Mouse (Mus musculus) liver, embryonic 14.5 days (tissue): Measurements from ENCODE around the gene Pex14. TPM values are rescaled to one million over a fixed set of nuclear protein-coding genes. Genes with fewer than 3 reads are reported as not detected.

Experiments
- ATAC-seq: fragments of 200-750 bp; cut with Nextera tagmentation; 2 replicates; pipeline ENCODE4 v1.8.0; 2017; ENCODE audit warnings: moderate number of reproducible peaks, mild to moderate bottlenecking, moderate library complexity; ENCODE audit not compliant: insufficient read depth
- DNase-seq, 3 experiments: peaks; one replicate each; pipeline ENCODE4 v3.0.0-alpha.2; 2012 to 2013; ENCODE audit warnings: low read depth in 3 of 3, low spot score in 3 of 3
- H3K27ac ChIP-seq: fragments of 300-500 bp; sonication (generic); 2 replicates; pipeline ENCODE4 v1.5.1; 2014; ENCODE audit warnings: moderate library complexity, mild to moderate bottlenecking, control low read depth, inconsistent platforms
- H3K27me3 ChIP-seq: fragments of 300-500 bp; sonication (generic); 2 replicates; pipeline ENCODE4 v1.6.1; 2014; ENCODE audit warnings: mild to moderate bottlenecking, low read length, moderate library complexity; ENCODE audit not compliant: control insufficient read depth, insufficient read depth
- H3K36me3 ChIP-seq: fragments of 300-500 bp; sonication (generic); replicated peaks from 2 replicates; pipeline ENCODE4 v1.6.1; 2014; ENCODE audit warnings: low read depth; ENCODE audit not compliant: control insufficient read depth, insufficient read depth
- H3K4me1 ChIP-seq, 2 experiments: fragments of 200-500 bp in 1 of 2; fragments of 300-500 bp in 1 of 2; sonication (generic) in 1 of 2; replicated peaks; 2 replicates each; pipeline ENCODE4 v1.6.1; 2012 to 2014; ENCODE audit warnings: antibody characterized with exemption in 1 of 2, inconsistent platforms in 1 of 2, low read length in 1 of 2; ENCODE audit not compliant: control insufficient read depth in 2 of 2, insufficient read depth in 2 of 2
- H3K4me2 ChIP-seq: fragments of 300-500 bp; sonication (generic); 2 replicates; pipeline ENCODE4 v1.6.1; 2014; ENCODE audit warnings: low read depth, mild to moderate bottlenecking, control low read depth, moderate library complexity
- H3K4me3 ChIP-seq, 2 experiments: fragments of 200-500 bp in 1 of 2; fragments of 300-500 bp in 1 of 2; sonication (generic) in 1 of 2; 2 replicates each; pipeline ENCODE4 v1.5.1; 2012 to 2014; ENCODE audit warnings: low read depth in 2 of 2, low read length in 2 of 2, mild to moderate bottlenecking in 2 of 2, control low read depth in 1 of 2, inconsistent platforms in 1 of 2, moderate library complexity in 1 of 2; ENCODE audit not compliant: insufficient read depth in 1 of 2
- H3K9ac ChIP-seq: fragments of 300-500 bp; sonication (generic); replicated peaks from 2 replicates; pipeline ENCODE4 v1.6.1; 2014; ENCODE audit warnings: mild to moderate bottlenecking, control low read depth, moderate library complexity
- H3K9me3 ChIP-seq: fragments of 300-500 bp; sonication (generic); 2 replicates; pipeline ENCODE4 v1.6.1; 2016; ENCODE audit warnings: low read length, mixed read lengths; ENCODE audit not compliant: control insufficient read depth
- CTCF ChIP-seq: IDR thresholded peaks from 2 replicates; pipeline ENCODE4 v1.5.1; 2016; ENCODE audit warnings: antibody characterized with exemption, low read depth, control low read depth
- EP300 ChIP-seq: IDR thresholded peaks from 2 replicates; pipeline ENCODE4 v1.6.1; 2016; ENCODE audit warnings: antibody characterized with exemption, low read depth
- WGBS: fragments of 180-500 bp; shearing (Covaris S2); extraction: QIAGEN DNeasy Blood & Tissue Kit; methylation state at CpG from one replicate; pipeline ENCODE4 v1.1.7; 2014; ENCODE audit not compliant: insufficient replicate concordance; 5-methylcytosine and 5-hydroxymethylcytosine counted together
- polyA plus RNA-seq, 2 experiments: library from polyadenylated mRNA; depleted of rRNA in 1 of 2; stranded (reverse) in 1 of 2; unstranded in 1 of 2; fragments of >200 nt; fragmentation: Nextera tagmentation in 1 of 2; extraction: Ambion mirVana in 1 of 2; gene quantifications; 2 replicates each; pipeline versions ENCODE4 v1.2.1 to v1.2.3; 2012 to 2014

The Pex14 gene
- polyA plus RNA-seq, 2 experiments = 11.4 to 14.9 TPM

- no peaks in the 10 kb centered on the region for H3K27me3 ChIP-seq
- TF ChIP-seq CTCF (no peak), EP300 (no peak)
- WGBS = 81% methylated on average over 6 of the region's 6 CpGs
- no peak overlapping the region for H3K4me2 ChIP-seq
- H3K4me1 ChIP-seq = no peaks in the 10 kb centered on the region
- no peak overlapping the region for H3K9ac ChIP-seq
- no peaks in the 10 kb centered on the region for H3K36me3 ChIP-seq
- H3K4me3 ChIP-seq = no peak overlapping the region
- no peak overlapping the region for H3K27ac ChIP-seq
- no peaks in the 10 kb centered on the region for H3K9me3 ChIP-seq
- no peak for ATAC-seq
- no peak for DNase-seq
Measured at GRCm38 (mm10) chr4:149006756-149007155, 92.9 kb downstream of the Pex14 start.

- no peak overlapping the region for H3K4me2 ChIP-seq
Measured at GRCm38 (mm10) chr4:149006107-149006506, 93.6 kb downstream of the Pex14 start.

GRCm38 (mm10) chr4:149002441-149003093, 97.1 kb downstream of the Pex14 start:
- 76% methylated on average over 11 of the region's 11 CpGs for WGBS
- no peak for ATAC-seq

More at GRCm38 (mm10) chr4:149006107-149006506, 93.6 kb downstream of the Pex14 start:
- 71% methylated on average over 3 of the region's 3 CpGs for WGBS
- Histone ChIP-seq H3K9ac (no peak overlapping the region), H3K27me3 (no peaks in the 10 kb centered on the region), H3K9me3 (no peaks in the 10 kb centered on the region), H3K4me1 (no peaks in the 10 kb centered on the region), H3K36me3 (no peaks in the 10 kb centered on the region), H3K27ac (no peak overlapping the region), H3K4me3 (no peak overlapping the region)
- DNase-seq (no peak), ATAC-seq (no peak)
- no peak for TF ChIP-seq CTCF
- no peak for TF ChIP-seq EP300

GRCm38 (mm10) chr4:149001515-149001914, 98.2 kb downstream of the Pex14 start:
- H3K4me3 ChIP-seq = no peak overlapping the region
- DNase-seq (no peak), ATAC-seq (no peak)
- no peak overlapping the region for H3K4me2 ChIP-seq
- H3K27ac ChIP-seq = no peak overlapping the region
- H3K4me1 ChIP-seq = no peaks in the 10 kb centered on the region; a peak in 1 of 4 replicates
- 54% methylated on average over 5 of the region's 5 CpGs for WGBS
- no peaks in the 10 kb centered on the region for H3K27me3 ChIP-seq
- H3K9me3 ChIP-seq = no peaks in the 10 kb centered on the region
- H3K36me3 ChIP-seq = no peaks in the 10 kb centered on the region
- no peak for TF ChIP-seq CTCF
- no peak for TF ChIP-seq EP300
- no peak overlapping the region for H3K9ac ChIP-seq

More at GRCm38 (mm10) chr4:149002441-149003093, 97.1 kb downstream of the Pex14 start:
- DNase-seq = no peak
- Histone ChIP-seq H3K4me1 (no peaks in the 10 kb centered on the region), H3K4me3 (no peak overlapping the region), H3K36me3 (no peaks in the 10 kb centered on the region), H3K27ac (no peak overlapping the region), H3K9me3 (no peaks in the 10 kb centered on the region), H3K27me3 (no peaks in the 10 kb centered on the region), H3K4me2 (no peak overlapping the region), H3K9ac (no peak overlapping the region)
- TF ChIP-seq EP300 (no peak), CTCF (no peak)

- no peak overlapping the region for H3K27ac ChIP-seq
- no peak overlapping the region for H3K9ac ChIP-seq
- ATAC-seq = no peak
- no peaks in the 10 kb centered on the region for H3K9me3 ChIP-seq
- H3K27me3 ChIP-seq = no peaks in the 10 kb centered on the region
- no peak for DNase-seq
- H3K4me2 ChIP-seq = no peak overlapping the region
- no peaks in the 10 kb centered on the region for H3K36me3 ChIP-seq
- H3K4me1 ChIP-seq = no peaks in the 10 kb centered on the region; a peak in 1 of 4 replicates
- H3K4me3 ChIP-seq = no peak overlapping the region
- TF ChIP-seq EP300 = no peak
- TF ChIP-seq CTCF = no peak
- 86% methylated on average over 6 of the region's 6 CpGs for WGBS
Measured at GRCm38 (mm10) chr4:149000746-149001145, 98.9 kb downstream of the Pex14 start.
